Mouse (Mus musculus): ENCODE data around the gene Cpa3.
A peak's percentile ranks its signal among the peaks of the same experiment; 100 is the strongest.

Cpa3 gene

GRCm38 (mm10) chr3:20242050-20242449 lies at the start of gene Cpa3:
Gene Cpa3 (minus strand): TSS chr3:20242181.
- no peak for ATAC-seq (ENCODE audit: insufficient number of reproducible peaks, low FRiP score, low TSS enrichment)

DNA sequence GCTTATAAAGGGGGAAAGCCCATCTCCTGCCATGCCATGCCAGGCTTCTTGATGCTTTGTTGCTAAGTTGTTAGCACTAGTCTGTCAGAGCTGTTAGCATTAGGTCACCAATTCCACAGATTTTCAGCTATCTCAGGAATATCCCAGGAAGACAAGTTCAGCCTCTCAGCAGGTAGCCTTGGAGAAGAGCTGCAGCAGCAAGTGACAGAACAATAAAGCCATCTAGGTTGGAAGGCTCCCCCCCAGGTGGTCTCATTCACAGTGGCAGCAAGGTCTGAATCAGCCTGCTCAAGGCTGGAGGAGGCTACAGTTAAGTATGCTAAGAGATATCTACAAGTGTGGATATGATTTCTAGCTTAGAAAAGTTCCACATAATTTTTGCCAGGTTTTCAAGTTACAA lies 49.4 kb upstream of the Cpa3 start:
- no peak for ATAC-seq (ENCODE audit: insufficient number of reproducible peaks, low FRiP score, low TSS enrichment)

GRCm38 (mm10) chr3:20288761-20289160 lies 46.8 kb upstream of the Cpa3 start:
- ATAC-seq (ENCODE audit: insufficient number of reproducible peaks, low FRiP score, low TSS enrichment), result no peak

DNA sequence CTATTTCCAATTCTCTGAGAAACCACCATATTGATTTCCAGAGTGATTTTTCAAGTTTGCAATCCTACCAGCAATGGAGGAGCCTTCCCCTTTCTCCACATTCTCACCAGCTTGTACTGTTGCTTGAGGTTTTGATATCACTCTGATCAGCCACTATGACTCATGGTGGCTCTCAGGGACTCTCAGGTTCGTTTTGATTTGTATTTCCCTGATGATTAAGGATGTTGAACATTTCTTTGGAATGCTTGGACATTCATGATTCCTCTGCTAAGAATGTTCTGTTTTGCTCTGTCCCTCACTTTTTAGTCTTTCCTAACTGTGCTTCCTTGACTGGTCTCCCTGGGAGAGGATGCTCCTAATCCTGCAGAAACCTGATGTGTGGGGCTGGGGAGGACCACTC lies 39.8 kb upstream of the Cpa3 start:
- ATAC-seq (ENCODE audit: insufficient number of reproducible peaks, low FRiP score, low TSS enrichment), result no peak

DNA sequence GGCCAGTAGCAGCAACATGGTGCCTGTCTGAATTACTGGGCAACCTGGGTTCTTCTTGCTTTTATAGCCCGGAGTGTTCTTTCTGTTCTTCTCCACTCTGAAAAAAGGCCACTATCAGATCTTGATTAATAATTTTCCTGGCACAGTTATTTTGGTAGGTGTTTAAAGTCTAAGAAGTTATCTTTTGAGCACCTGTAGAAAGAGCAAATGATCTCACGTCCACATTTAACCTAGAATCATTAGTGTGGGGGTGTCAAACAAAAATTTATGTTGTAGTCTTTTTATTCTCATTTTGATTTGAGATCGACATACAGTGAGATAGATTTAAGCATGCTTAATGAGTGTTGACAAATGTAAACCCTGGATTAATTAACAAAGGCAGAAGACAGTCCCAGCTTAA lies 33.7 kb upstream of the Cpa3 start, which contains the start of gene Cpb1:
Gene Cpb1 (minus strand): TSS at position 101 of the 400 bp plus-strand sequence.
- no peak for ATAC-seq (ENCODE audit: insufficient number of reproducible peaks, low FRiP score, low TSS enrichment)

DNA sequence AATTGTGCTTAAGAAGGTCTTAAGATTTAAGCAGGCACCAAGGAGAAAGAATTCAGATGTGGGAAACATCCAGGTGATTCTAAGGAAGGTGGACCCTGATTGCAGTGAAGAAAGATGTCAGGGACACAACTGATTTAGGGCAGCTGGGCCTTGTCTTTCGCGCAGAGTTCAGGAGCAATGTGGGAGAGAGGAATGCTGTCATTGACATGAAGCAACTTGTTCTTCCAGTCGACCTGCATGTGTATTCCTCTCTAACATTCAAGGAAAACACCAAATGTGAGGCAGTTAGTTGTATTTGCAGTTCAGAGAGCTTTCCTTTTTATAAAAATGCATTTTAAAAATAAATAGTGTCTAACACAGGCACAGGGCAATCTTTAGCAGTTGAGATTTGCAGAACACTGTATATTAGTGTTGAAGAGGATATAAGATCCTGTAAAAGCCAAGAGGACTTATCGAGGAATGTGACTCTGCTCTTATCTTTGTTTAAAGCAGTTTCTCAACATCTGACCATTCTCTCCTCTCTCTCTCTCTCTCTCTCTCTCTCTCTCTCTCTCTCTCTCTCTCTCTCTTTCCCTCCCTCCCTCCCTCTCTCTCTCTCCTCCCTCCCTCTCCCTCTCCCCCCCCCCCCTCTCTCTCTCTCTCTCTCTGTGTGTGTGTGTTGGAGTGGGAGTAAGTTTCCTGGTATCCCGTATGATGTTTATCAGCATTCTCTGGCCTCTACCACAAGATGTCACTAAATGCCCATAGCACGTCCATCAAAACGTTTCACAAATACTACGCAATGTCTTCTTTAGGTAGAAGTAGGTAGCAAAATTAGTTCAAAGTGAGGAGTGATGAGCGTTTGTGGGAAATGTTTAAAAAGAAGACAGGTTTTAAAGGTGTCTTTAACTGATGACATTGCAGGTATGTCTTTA lies 12.8 kb upstream of the Cpa3 start:
- no peak for ATAC-seq (ENCODE audit: insufficient number of reproducible peaks, low FRiP score, low TSS enrichment)

DNA sequence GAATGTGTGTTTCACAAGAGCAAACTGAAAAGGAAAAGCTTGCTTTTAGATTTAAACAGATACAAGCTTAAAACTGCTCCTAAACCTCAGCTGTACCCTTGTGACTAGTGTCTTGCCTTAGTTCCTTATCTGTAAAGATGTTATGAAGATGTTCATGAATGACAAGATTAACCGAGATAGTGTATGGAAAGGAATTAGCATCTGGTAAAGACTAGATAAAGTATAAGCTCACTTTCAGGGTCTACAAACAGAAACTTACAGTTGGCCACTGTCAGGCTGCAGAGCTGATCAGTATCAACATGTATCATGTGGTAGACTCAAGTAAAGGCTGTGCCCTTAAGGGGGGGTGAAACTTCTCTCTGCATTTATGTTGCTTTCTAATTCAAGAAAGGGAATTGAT lies 1.9 kb upstream of the Cpa3 start:
- ATAC-seq (ENCODE audit: insufficient number of reproducible peaks, low FRiP score, low TSS enrichment), result no peak

GRCm38 (mm10) chr3:20239741-20240140 lies 2.2 kb downstream of the Cpa3 start:
- ATAC-seq (ENCODE audit: insufficient number of reproducible peaks, low FRiP score, low TSS enrichment), result no peak

GRCm38 (mm10) chr3:20236965-20237364 lies 5.0 kb downstream of the Cpa3 start:
- no peak for ATAC-seq (ENCODE audit: insufficient number of reproducible peaks, low FRiP score, low TSS enrichment)

DNA sequence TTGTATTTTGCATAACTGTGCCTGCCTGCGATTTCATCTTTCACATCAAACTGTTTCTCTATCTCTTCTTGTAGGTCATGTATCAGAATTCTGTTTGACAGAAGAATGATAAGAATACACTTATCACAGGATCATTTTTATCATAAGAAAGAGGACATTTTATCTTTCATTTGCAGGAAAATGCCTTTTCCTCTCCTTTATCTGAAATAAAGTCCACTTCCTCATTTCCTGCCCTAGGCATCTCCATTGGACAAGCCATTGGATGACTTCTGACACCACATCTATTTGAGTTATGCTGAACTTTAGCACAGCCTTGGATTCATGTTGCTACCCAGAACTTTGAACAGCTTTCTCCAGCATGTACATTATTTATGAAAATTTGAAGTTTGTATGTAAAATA lies 13.0 kb downstream of the Cpa3 start:
- no peak for ATAC-seq (ENCODE audit: insufficient number of reproducible peaks, low FRiP score, low TSS enrichment)

GRCm38 (mm10) chr3:20225429-20225828 lies 16.6 kb downstream of the Cpa3 start:
- no peak for ATAC-seq (ENCODE audit: insufficient number of reproducible peaks, low FRiP score, low TSS enrichment)

GRCm38 (mm10) chr3:20222926-20223698 lies 18.9 kb downstream of the Cpa3 start:
- no peak for ATAC-seq (ENCODE audit: insufficient number of reproducible peaks, low FRiP score, low TSS enrichment)

- no peak for ATAC-seq (ENCODE audit: insufficient number of reproducible peaks, low FRiP score, low TSS enrichment)
Measured at GRCm38 (mm10) chr3:20222136-20222535, 19.8 kb downstream of the Cpa3 start.

DNA sequence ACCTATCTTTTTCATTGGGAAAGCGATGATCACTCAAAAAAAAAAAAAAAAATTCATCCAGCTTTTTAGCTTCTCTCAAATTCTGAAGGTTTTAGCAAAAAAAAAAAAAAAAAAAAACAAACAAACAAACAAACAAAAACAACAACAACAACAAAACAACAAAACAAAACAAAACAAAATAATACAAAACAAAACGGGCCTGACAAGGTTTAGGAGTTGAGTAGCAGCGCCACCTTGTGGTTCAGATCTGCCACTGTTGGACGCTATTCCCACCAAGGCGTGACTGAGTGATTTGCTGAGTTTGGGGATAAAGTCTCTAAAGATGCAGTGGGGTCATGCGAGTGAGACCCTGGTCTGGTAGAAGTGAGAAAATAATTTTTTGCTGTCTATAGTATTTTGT lies 43.1 kb downstream of the Cpa3 start:
- peak; percentile 70; the same call in 1 of the 2 replicates for ATAC-seq (ENCODE audit: insufficient number of reproducible peaks, low FRiP score, low TSS enrichment)

GRCm38 (mm10) chr3:20197878-20198277 lies 44.1 kb downstream of the Cpa3 start:
- no peak for ATAC-seq (ENCODE audit: insufficient number of reproducible peaks, low FRiP score, low TSS enrichment)

- ATAC-seq (ENCODE audit: insufficient number of reproducible peaks, low FRiP score, low TSS enrichment), result no peak
Measured at GRCm38 (mm10) chr3:20188976-20189675, 52.9 kb downstream of the Cpa3 start.

DNA sequence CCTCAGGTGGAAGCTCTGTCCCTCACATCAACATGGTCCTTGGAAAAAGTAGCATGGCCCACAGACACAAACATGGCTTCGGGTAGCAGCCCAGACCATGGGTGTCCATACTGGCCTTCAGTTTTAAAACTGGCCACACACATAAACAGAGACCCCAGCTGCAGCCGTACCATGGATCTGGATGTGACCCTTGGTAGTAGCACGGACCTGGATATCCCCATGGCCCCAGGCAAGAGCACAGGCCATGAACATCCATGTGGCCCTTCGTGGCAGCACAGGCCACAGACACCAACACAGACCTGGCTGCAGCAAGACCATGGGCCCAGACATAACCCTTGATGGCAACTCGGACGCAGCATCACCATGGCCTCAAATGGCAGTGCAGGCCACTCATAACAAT lies 69.6 kb downstream of the Cpa3 start:
- ATAC-seq (ENCODE audit: insufficient number of reproducible peaks, low FRiP score, low TSS enrichment), result no peak; the same call in 1 of the 2 replicates

DNA sequence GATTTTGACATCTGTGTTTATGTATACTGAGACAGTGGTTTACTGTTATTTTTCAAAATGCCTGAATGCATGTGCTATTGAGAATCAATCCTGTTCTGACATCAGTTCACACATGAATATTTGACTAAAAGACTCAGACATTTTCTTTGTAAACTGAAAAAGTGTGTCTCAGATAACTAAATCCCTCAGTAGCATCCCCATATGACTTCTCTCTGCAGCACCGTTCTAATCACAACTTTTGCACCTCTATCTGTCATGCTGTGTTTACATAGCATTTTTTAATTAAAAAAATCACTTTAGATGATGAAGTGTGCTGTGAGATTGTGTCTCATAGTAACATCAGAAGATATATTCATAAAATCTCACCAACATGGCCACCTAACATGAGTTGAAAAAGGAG lies 74.5 kb downstream of the Cpa3 start:
- no peak for ATAC-seq (ENCODE audit: insufficient number of reproducible peaks, low FRiP score, low TSS enrichment)
